Mouse (Mus musculus): Measurements from ENCODE around the gene Tmem186.

The Tmem186 gene

GRCm38 (mm10) chr16:8637217-8638051 lies at the start of gene Tmem186, which contains the start of gene Pmm2:
Tmem186 (minus strand) TSS chr16:8637712.
Pmm2 (plus strand) TSS chr16:8637674.
- peak; percentile 93 to 95 for DNase-seq (ENCODE audit: low spot score in 2 of 2)

GRCm38 (mm10) chr16:8686871-8687535 lies 49.5 kb upstream of the Tmem186 start:
- no peak for DNase-seq (ENCODE audit: low spot score in 2 of 2)

- DNase-seq (ENCODE audit: low spot score in 2 of 2) = peak; percentile 85
Measured at GRCm38 (mm10) chr16:8686121-8686870, 48.8 kb upstream of the Tmem186 start.

GRCm38 (mm10) chr16:8685087-8685486 lies 47.6 kb upstream of the Tmem186 start:
- no peak for DNase-seq (ENCODE audit: low spot score in 2 of 2)

GRCm38 (mm10) chr16:8680470-8680869 lies 43.0 kb upstream of the Tmem186 start, which contains the start of gene Gm5767:
Gm5767 (plus strand) TSS chr16:8680770.
- no peak for DNase-seq (ENCODE audit: low spot score in 2 of 2)

- no peak for DNase-seq (ENCODE audit: low spot score in 2 of 2)
Measured at GRCm38 (mm10) chr16:8679780-8680179, 42.3 kb upstream of the Tmem186 start.

GRCm38 (mm10) chr16:8678676-8679075 lies 41.2 kb upstream of the Tmem186 start:
- DNase-seq (ENCODE audit: low spot score in 2 of 2) = no peak

- DNase-seq (ENCODE audit: low spot score in 2 of 2) = no peak
Measured at GRCm38 (mm10) chr16:8678035-8678434, 40.5 kb upstream of the Tmem186 start.

GRCm38 (mm10) chr16:8676800-8677199 lies 39.3 kb upstream of the Tmem186 start:
- DNase-seq (ENCODE audit: low spot score in 2 of 2) = peak in 1 of 2 experiments; percentile 59

- no peak for DNase-seq (ENCODE audit: low spot score in 2 of 2)
Measured at GRCm38 (mm10) chr16:8676228-8676627, 38.7 kb upstream of the Tmem186 start.

GRCm38 (mm10) chr16:8675559-8675958 lies 38.0 kb upstream of the Tmem186 start:
- DNase-seq (ENCODE audit: low spot score in 2 of 2) = no peak

- DNase-seq (ENCODE audit: low spot score in 2 of 2) = peak in 1 of 2 experiments; percentile 73
Measured at GRCm38 (mm10) chr16:8674165-8674564, 36.7 kb upstream of the Tmem186 start.

GRCm38 (mm10) chr16:8673343-8673742 lies 35.8 kb upstream of the Tmem186 start:
- no peak for DNase-seq (ENCODE audit: low spot score in 2 of 2)

- no peak for DNase-seq (ENCODE audit: low spot score in 2 of 2)
Measured at GRCm38 (mm10) chr16:8672811-8673210, 35.3 kb upstream of the Tmem186 start.

GRCm38 (mm10) chr16:8672350-8672687 lies 34.8 kb upstream of the Tmem186 start:
- DNase-seq (ENCODE audit: low spot score in 2 of 2) = no peak

GRCm38 (mm10) chr16:8671551-8672349 lies 34.2 kb upstream of the Tmem186 start, which contains the start of gene Carhsp1:
Carhsp1 (minus strand) TSS chr16:8672155.
- peak; percentile 92 to 93 for DNase-seq (ENCODE audit: low spot score in 2 of 2)

GRCm38 (mm10) chr16:8670041-8671035 lies 32.8 kb upstream of the Tmem186 start:
- no peak for DNase-seq (ENCODE audit: low spot score in 2 of 2)

GRCm38 (mm10) chr16:8669432-8669831 lies 31.9 kb upstream of the Tmem186 start:
- no peak for DNase-seq (ENCODE audit: low spot score in 2 of 2)

GRCm38 (mm10) chr16:8668386-8668785 lies 30.9 kb upstream of the Tmem186 start:
- DNase-seq (ENCODE audit: low spot score in 2 of 2) = no peak

GRCm38 (mm10) chr16:8667814-8668213 lies 30.3 kb upstream of the Tmem186 start:
- DNase-seq (ENCODE audit: low spot score in 2 of 2) = no peak
